Mouse (Mus musculus) CH12.LX (cell line): Measurements from ENCODE around the gene Golga4. TPM values are rescaled to one million over a fixed set of nuclear protein-coding genes. Genes with fewer than 3 reads are reported as not detected.

Experiments
- DNase-seq: peaks from one replicate; pipeline ENCODE4 v3.0.0-alpha.2; 2013; ENCODE audit errors: extremely low read depth
- H3K27ac ChIP-seq: 2 replicates; pipeline ENCODE4 v1.5.1; 2012; ENCODE audit warnings: low read depth, mild to moderate bottlenecking, control low read depth, moderate library complexity; ENCODE audit not compliant: insufficient read depth
- H3K27me3 ChIP-seq: replicated peaks from 2 replicates; pipeline ENCODE3; 2012; ENCODE audit warnings: inconsistent platforms
- H3K36me3 ChIP-seq, 2 experiments: replicated peaks in 1 of 2; 2 replicates each; pipeline versions ENCODE3 to v1.6.1; 2012; ENCODE audit warnings: inconsistent platforms in 1 of 2, low read length in 1 of 2, mild to moderate bottlenecking in 1 of 2, mixed read lengths in 1 of 2, moderate library complexity in 1 of 2; ENCODE audit not compliant: control insufficient read depth in 1 of 2, insufficient read depth in 1 of 2
- H3K4me1 ChIP-seq, 2 experiments: 2 replicates each; pipeline ENCODE4 v1.6.1; 2012; ENCODE audit warnings: inconsistent platforms in 1 of 2, moderate library complexity in 1 of 2; ENCODE audit not compliant: insufficient read depth in 2 of 2, control insufficient read depth in 1 of 2
- H3K4me2 ChIP-seq: 2 replicates; pipeline ENCODE4 v1.6.1; 2012; ENCODE audit warnings: low read depth, mild to moderate bottlenecking, control low read depth; ENCODE audit not compliant: poor library complexity, insufficient read depth, severe bottlenecking
- H3K4me3 ChIP-seq, 3 experiments: fragments of 150-350 bp in 1 of 3; sonication (generic) in 1 of 3; replicated peaks in 1 of 3; 2 replicates each; pipeline versions ENCODE3 to v1.5.1; 2011 to 2012; ENCODE audit warnings: low read depth in 2 of 3, low read length in 2 of 3, mild to moderate bottlenecking in 2 of 3, moderate library complexity in 2 of 3, control low read depth in 1 of 3, improper control_type of control experiment in 1 of 3, inconsistent platforms in 1 of 3, mixed read lengths in 1 of 3; ENCODE audit not compliant: poor library complexity in 1 of 3
- H3K79me2 ChIP-seq: replicated peaks from 2 replicates; pipeline ENCODE4 v1.6.1; 2012; ENCODE audit warnings: mild to moderate bottlenecking, moderate library complexity; ENCODE audit not compliant: control insufficient read depth, poor library complexity, insufficient read depth, severe bottlenecking; ENCODE audit errors: extremely low read depth
- H3K9ac ChIP-seq: 2 replicates; pipeline ENCODE4 v1.6.1; 2012; ENCODE audit warnings: low read depth, mild to moderate bottlenecking, control low read depth, moderate library complexity; ENCODE audit not compliant: insufficient read depth
- H3K9me3 ChIP-seq: replicated peaks from 2 replicates; pipeline ENCODE3; 2012; ENCODE audit warnings: low read length, inconsistent platforms, mixed read lengths
- BHLHE40 ChIP-seq: IDR thresholded peaks from 2 replicates; pipeline ENCODE4 v1.6.1; 2011; ENCODE audit warnings: mild to moderate bottlenecking, low read depth, low read length, improper control_type of control experiment
- CHD2 ChIP-seq: IDR thresholded peaks from 2 replicates; pipeline ENCODE4 v1.6.1; 2011; ENCODE audit warnings: low read length, improper control_type of control experiment
- ELF1 ChIP-seq: IDR thresholded peaks from 2 replicates; pipeline ENCODE4 v1.6.1; 2014; ENCODE audit warnings: low read depth, mild to moderate bottlenecking, inconsistent platforms, low read length, improper control_type of control experiment
- ETS1 ChIP-seq: conservative IDR thresholded peaks from 2 replicates; pipeline ENCODE4 v1.6.1; 2012; ENCODE audit warnings: low read depth, mild to moderate bottlenecking, inconsistent platforms, low read length, improper control_type of control experiment, moderate library complexity
- GABPA ChIP-seq: IDR thresholded peaks from 2 replicates; pipeline ENCODE4 v1.6.1; 2012; ENCODE audit warnings: low read depth, low read length, improper control_type of control experiment, inconsistent platforms; ENCODE audit not compliant: insufficient replicate concordance
- HCFC1 ChIP-seq: IDR thresholded peaks from 2 replicates; pipeline ENCODE4 v1.6.1; 2012; ENCODE audit warnings: low read depth, mild to moderate bottlenecking, inconsistent platforms, low read length, improper control_type of control experiment
- JUN ChIP-seq: IDR thresholded peaks from 2 replicates; pipeline ENCODE4 v1.6.1; 2011; ENCODE audit warnings: low read depth, mild to moderate bottlenecking, low read length, improper control_type of control experiment, moderate library complexity; ENCODE audit not compliant: insufficient read depth
- JUND ChIP-seq: conservative IDR thresholded peaks from 2 replicates; pipeline ENCODE4 v1.6.1; 2011; ENCODE audit warnings: low read depth, low read length, improper control_type of control experiment
- KAT2A ChIP-seq: IDR thresholded peaks from 2 replicates; pipeline ENCODE4 v1.6.1; 2012; ENCODE audit warnings: low read length, improper control_type of control experiment, inconsistent platforms; ENCODE audit not compliant: insufficient replicate concordance
- MAFK ChIP-seq: IDR thresholded peaks from 2 replicates; pipeline ENCODE4 v1.6.1; 2011; ENCODE audit warnings: low read length, improper control_type of control experiment; ENCODE audit not compliant: insufficient replicate concordance
- MXI1 ChIP-seq: IDR thresholded peaks from 2 replicates; pipeline ENCODE4 v1.6.1; 2011; ENCODE audit warnings: mild to moderate bottlenecking, low read depth, low read length, improper control_type of control experiment
- NELFE ChIP-seq: IDR thresholded peaks from 2 replicates; pipeline ENCODE4 v1.6.1; 2011; ENCODE audit warnings: low read depth, low read length, improper control_type of control experiment
- PAX5 ChIP-seq: IDR thresholded peaks from 2 replicates; pipeline ENCODE4 v1.6.1; 2012; ENCODE audit warnings: low read length, inconsistent platforms, mixed read lengths
- POLR2AphosphoS2 ChIP-seq: IDR thresholded peaks from 2 replicates; pipeline ENCODE4 v1.6.1; 2011; ENCODE audit warnings: low read depth, low read length, improper control_type of control experiment
- RCOR1 ChIP-seq: conservative IDR thresholded peaks from 2 replicates; pipeline ENCODE4 v1.6.1; 2012; ENCODE audit warnings: low read depth, mild to moderate bottlenecking, inconsistent platforms, low read length, improper control_type of control experiment
- TBP ChIP-seq: conservative IDR thresholded peaks from 2 replicates; pipeline ENCODE4 v1.6.1; 2011; ENCODE audit warnings: low read depth, low read length, improper control_type of control experiment
- UBTF ChIP-seq: IDR thresholded peaks from 2 replicates; pipeline ENCODE4 v1.6.1; 2012; ENCODE audit warnings: low read depth, mild to moderate bottlenecking, inconsistent platforms, low read length, improper control_type of control experiment, moderate library complexity
- USF2 ChIP-seq: conservative IDR thresholded peaks from 2 replicates; pipeline ENCODE4 v1.6.1; 2011; ENCODE audit warnings: low read depth, low read length, improper control_type of control experiment
- ZC3H11A ChIP-seq: IDR thresholded peaks from 2 replicates; pipeline ENCODE4 v1.6.1; 2012; ENCODE audit warnings: low read depth, mild to moderate bottlenecking, inconsistent platforms, low read length, improper control_type of control experiment
- ZKSCAN1 ChIP-seq: IDR thresholded peaks from 2 replicates; pipeline ENCODE4 v1.6.1; 2012; ENCODE audit warnings: low read depth, inconsistent platforms, low read length, improper control_type of control experiment, borderline replicate concordance
- ZMIZ1 ChIP-seq: IDR thresholded peaks from 2 replicates; pipeline ENCODE4 v1.6.1; 2012; ENCODE audit warnings: low read depth, mild to moderate bottlenecking, inconsistent platforms, low read length, improper control_type of control experiment
- dilution Hi-C: fragments of 300-500 bp; cut with MboI; formaldehyde crosslinking; loops from 2 replicates; pipeline ENCODE4 v1.14.3; 2020; ENCODE audit warnings: low sequenced_read_pairs; ENCODE audit not compliant: extremely low pct_unique_long_range_greater_than_20kb, extremely low pct_ligation_motif_present
- in situ Hi-C: fragments of 300-500 bp; cut with MboI; formaldehyde crosslinking; loops from 3 replicates; pipeline ENCODE4 v1.14.3; 2019; ENCODE audit warnings: low sequenced_read_pairs, low pct_ligation_motif_present, low pct_unique_long_range_greater_than_20kb, mixed read lengths
- polyA plus RNA-seq: library from polyadenylated mRNA; unstranded; fragments of >175 nt; gene quantifications from 2 replicates; pipeline ENCODE4 v1.2.1, GENCODE M21; 2012; ENCODE audit warnings: low read depth; ENCODE audit not compliant: insufficient read length
- total RNA-seq, 2 experiments: library from RNA; depleted of rRNA; stranded (reverse); fragments of 300-350 nt in 1 of 2; fragments of >200 nt in 1 of 2; gene quantifications; 2 replicates each; pipeline ENCODE4 v1.2.3; 2012 to 2014

Golga4 gene
- total and polyA plus RNA-seq, 3 experiments = 23.7 to 37.2 (median 33.1) TPM

DNA sequence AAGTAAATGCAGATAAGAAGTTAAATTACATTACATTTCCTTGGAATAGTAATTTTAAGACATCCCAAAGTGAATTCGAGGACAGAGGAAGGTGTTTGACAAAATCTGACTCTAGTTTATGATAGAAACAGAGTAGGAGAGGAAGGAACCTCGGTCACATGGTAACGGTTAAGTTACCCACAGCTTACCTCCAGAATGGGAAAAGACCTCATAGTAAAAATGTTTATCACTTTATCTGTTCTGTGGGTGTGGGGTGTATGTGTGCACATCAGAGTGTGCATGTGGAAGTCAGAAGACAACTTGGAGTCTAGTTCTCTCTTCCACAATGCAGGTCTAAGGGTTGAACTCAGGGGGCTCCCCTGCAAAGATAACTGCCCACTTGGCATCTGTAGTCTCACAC, 10.1 kb downstream of the Golga4 start:
- dilution Hi-C loops = no loop called here

DNA sequence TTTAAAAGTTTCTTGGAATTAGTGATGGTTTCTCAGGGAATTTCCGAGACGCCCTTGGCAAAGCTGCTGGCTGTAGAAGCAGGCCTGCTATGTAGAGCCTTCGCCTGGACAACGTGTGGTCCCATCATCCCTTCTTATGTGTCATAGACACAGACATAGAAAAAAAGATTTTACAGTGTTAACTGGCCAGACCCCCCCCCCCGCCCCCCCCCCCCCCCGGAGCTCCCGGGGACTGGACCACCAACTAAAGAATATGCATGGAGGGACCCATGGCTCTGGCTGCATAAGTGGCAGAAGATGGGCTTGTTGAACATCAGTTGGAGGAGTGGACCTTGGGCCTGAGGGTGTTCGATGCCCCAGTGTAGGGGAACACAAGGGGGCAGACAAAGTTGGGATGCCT, 11.6 kb downstream of the Golga4 start:
- Histone ChIP-seq H3K27me3 (no peaks in the 10 kb centered on the region), H3K9me3 (peaks cover 6% of the 10 kb centered on the region), H3K4me2 (no peak overlapping the region), H3K4me3 (no peak overlapping the region), H3K36me3 (peaks cover 20 to 64% of the 10 kb centered on the region in 2 experiments), H3K4me1 (peaks cover 4 to 57% of the 10 kb centered on the region in 2 experiments), H3K79me2 (peaks cover 28% of the 10 kb centered on the region), H3K9ac (no peak overlapping the region), H3K27ac (no peak overlapping the region)
- in situ Hi-C loops = no loop called here
- no peak for DNase-seq
- dilution Hi-C loops = no loop called here
- TF ChIP-seq ZC3H11A (no peak), POLR2AphosphoS2 (no peak), ZMIZ1 (no peak), KAT2A (no peak), TBP (no peak), USF2 (no peak)

More for the DNA sequence above, 10.1 kb downstream of the Golga4 start:
- TF ChIP-seq PAX5 (no peak), NELFE (no peak), JUN (no peak), MXI1 (no peak), CHD2 (no peak), POLR2AphosphoS2 (no peak), BHLHE40 (no peak), ETS1 (no peak), HCFC1 (no peak), RCOR1 (no peak), JUND (no peak), ELF1 (no peak), ZKSCAN1 (no peak), UBTF (no peak), MAFK (no peak), GABPA (no peak)
- TF ChIP-seq, all 38 proteins: peak for 0
- Histone ChIP-seq H3K27me3 (no peaks in the 10 kb centered on the region), H3K36me3 (peaks cover 16 to 61% of the 10 kb centered on the region in 2 experiments), H3K4me2 (no peak overlapping the region), H3K79me2 (peaks cover 35% of the 10 kb centered on the region), H3K9me3 (peaks cover 6% of the 10 kb centered on the region), H3K4me3 (no peak overlapping the region), H3K4me1 (peaks cover 6 to 71% of the 10 kb centered on the region in 2 experiments), H3K9ac (no peak overlapping the region), H3K27ac (no peak overlapping the region)
- no peak for DNase-seq
- in situ Hi-C loops = no loop called here
